8 mouse cellular contexts compared by ENCODE assay signal in the genomic region with DNA sequence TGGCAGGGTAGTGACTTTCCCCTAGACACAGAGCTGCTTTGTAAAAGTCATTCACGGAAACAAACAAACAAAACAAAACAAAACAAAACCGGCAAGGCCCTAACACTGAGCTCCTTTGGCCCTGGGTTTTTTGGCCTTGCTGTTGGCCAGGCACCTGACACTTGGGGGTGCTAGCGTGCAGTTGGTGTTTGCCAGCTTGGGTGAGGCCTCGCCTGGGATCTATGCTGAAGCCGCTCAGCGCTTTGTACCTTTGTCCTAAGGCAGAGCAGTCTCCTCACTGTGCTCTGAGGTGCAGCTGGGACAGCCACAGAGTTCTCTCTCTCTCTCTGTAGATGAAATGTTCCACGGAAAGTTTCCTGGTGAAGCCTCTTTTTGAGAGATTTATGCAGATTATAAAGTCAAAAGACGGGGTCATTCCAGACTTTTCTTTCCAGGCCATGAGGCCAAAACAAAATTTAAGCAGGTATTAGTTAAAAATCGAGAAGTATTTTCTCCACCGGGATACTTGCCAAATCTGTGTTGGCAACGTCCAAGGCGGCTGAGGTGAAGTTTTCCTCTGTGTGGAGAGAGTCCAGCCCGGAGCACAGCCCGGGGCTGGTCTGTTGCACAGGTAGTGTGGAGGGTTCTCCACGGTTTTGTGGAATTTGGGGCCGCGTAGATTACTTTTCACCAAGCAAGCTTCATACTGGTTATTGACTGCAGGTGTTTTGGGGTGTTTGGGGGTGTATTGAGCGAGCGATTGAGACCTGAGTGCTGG.
DNase-seq lines count a peak whose midpoint lies in the region; ATAC-seq and TF ChIP-seq lines count a peak whose summit lies in the region.

No protein-coding gene starts in this region.

- H3K4me2 ChIP-seq in heart, postnatal 0 days (ENCODE audit: low read depth, low read length), result no peak overlapping the region
- H3K4me2 ChIP-seq in liver, embryonic 13.5 days, result no peak overlapping the region
- H3K4me2 ChIP-seq in neural tube, embryonic 13.5 days, result no peak overlapping the region

- in situ Hi-C loops in ES-E14 (cut with MboI; ENCODE audit: low sequenced_read_pairs in 2 of 2, unreplicated experiment in 2 of 2), result loop anchor here in 1 of 2 experiments (25.0 kb wide), 1 partner anchor 303 kb away; no protein-coding TSS in a partner anchor

- H3K27ac ChIP-seq in ES-E14 (ENCODE audit: insufficient read depth, low read depth, low read length, poor library complexity, severe bottlenecking), result no peak overlapping the region
- H3K27ac ChIP-seq in forebrain, embryonic 10.5 days, result peak overlapping the region; percentile 70
- H3K27ac ChIP-seq in heart, postnatal 0 days (ENCODE audit: low read depth), result no peak overlapping the region
- H3K27ac ChIP-seq in liver, embryonic 13.5 days, result no peak overlapping the region
- no peak overlapping the region for H3K27ac ChIP-seq in neural tube, embryonic 13.5 days (replicated peaks)

- WGBS in forebrain, embryonic 10.5 days, result 51% methylated on average over 19 of the region's 19 CpGs
- 53% methylated on average over 19 of the region's 19 CpGs for WGBS in heart, postnatal 0 days
- WGBS in liver, embryonic 13.5 days (ENCODE audit: insufficient replicate concordance), result 50% methylated on average over 19 of the region's 19 CpGs
- WGBS in neural tube, embryonic 13.5 days, result 54% methylated on average over 19 of the region's 19 CpGs

- peaks cover 33% of the 10 kb centered on the region for H3K27me3 ChIP-seq in forebrain, embryonic 10.5 days (ENCODE audit: poor library complexity, severe bottlenecking)
- H3K27me3 ChIP-seq in heart, postnatal 0 days (ENCODE audit: control insufficient read depth, insufficient read depth, low read length), result no peaks in the 10 kb centered on the region
- no peaks in the 10 kb centered on the region for H3K27me3 ChIP-seq in liver, embryonic 13.5 days
- no peaks in the 10 kb centered on the region for H3K27me3 ChIP-seq in neural tube, embryonic 13.5 days

- TF ChIP-seq EP300 in heart, postnatal 0 days (IDR thresholded peaks at IDR 0.05; ENCODE audit: low read depth), result no peak

- DNase-seq in ES-E14 (ENCODE audit: low read depth, low spot score), result no peak
- DNase-seq in c-Kit-positive CD71-negative TER-119-negative erythroid progenitor cells, embryonic 14.5 days (ENCODE audit: low read depth), result peak; percentile 29
- peak; percentile 71 for DNase-seq in forebrain, embryonic 10.5 days (ENCODE audit: extremely low spot score, low spot score)
- DNase-seq in heart, postnatal 0 days (ENCODE audit: low spot score), result peak; percentile 42
- DNase-seq in kidney, postnatal 14 days, result peak; percentile 82
- peak; percentile 35 for DNase-seq in liver, embryonic 13.5 days
- peak; percentile 44 for DNase-seq in thymus, postnatal 25 days

- TF ChIP-seq CTCF in heart, postnatal 0 days (IDR thresholded peaks at IDR 0.05; ENCODE audit: low read depth), result peak; percentile 83

- no peaks in the 10 kb centered on the region for H3K9me3 ChIP-seq in ES-E14 (ENCODE audit: control insufficient read depth, insufficient read depth, low read depth, low read length)
- peaks cover under 1% of the 10 kb centered on the region; the same call in 1 of the 2 replicates for H3K9me3 ChIP-seq in forebrain, embryonic 10.5 days
- no peaks in the 10 kb centered on the region for H3K9me3 ChIP-seq in heart, postnatal 0 days (replicated peaks; ENCODE audit: control insufficient read depth, low read length)
- H3K9me3 ChIP-seq in liver, embryonic 13.5 days (replicated peaks), result no peaks in the 10 kb centered on the region
- H3K9me3 ChIP-seq in neural tube, embryonic 13.5 days, result no peaks in the 10 kb centered on the region

- peak; percentile 57; the same call in 1 of the 2 replicates for ATAC-seq in heart, postnatal 0 days (ENCODE audit: insufficient read depth, low read depth)
- no peak for ATAC-seq in liver, embryonic 13.5 days (ENCODE audit: low read depth)
- ATAC-seq in neural tube, embryonic 13.5 days (ENCODE audit: low read depth), result peak; percentile 63; the same call in 1 of the 2 replicates

- H3K9ac ChIP-seq in ES-E14 (ENCODE audit: insufficient read depth, low read depth, low read length, poor library complexity, severe bottlenecking), result no peak overlapping the region
- no peak overlapping the region for H3K9ac ChIP-seq in heart, postnatal 0 days (replicated peaks; ENCODE audit: low read depth, low read length)
- H3K9ac ChIP-seq in liver, embryonic 13.5 days, result no peak overlapping the region
- no peak overlapping the region for H3K9ac ChIP-seq in neural tube, embryonic 13.5 days

- H3K36me3 ChIP-seq in ES-E14 (ENCODE audit: control insufficient read depth, insufficient read depth, low read length, poor library complexity, severe bottlenecking), result no peaks in the 10 kb centered on the region
- no peaks in the 10 kb centered on the region for H3K36me3 ChIP-seq in forebrain, embryonic 10.5 days (replicated peaks)
- H3K36me3 ChIP-seq in heart, postnatal 0 days (replicated peaks; ENCODE audit: control insufficient read depth, insufficient read depth, low read length), result no peaks in the 10 kb centered on the region
- no peaks in the 10 kb centered on the region for H3K36me3 ChIP-seq in liver, embryonic 13.5 days
- H3K36me3 ChIP-seq in neural tube, embryonic 13.5 days, result no peaks in the 10 kb centered on the region

- H3K4me1 ChIP-seq in ES-E14 (ENCODE audit: control insufficient read depth in 2 of 2, insufficient read depth in 2 of 2, low read length in 2 of 2, poor library complexity in 1 of 2), result no peaks in the 10 kb centered on the region
- peaks cover 40% of the 10 kb centered on the region for H3K4me1 ChIP-seq in forebrain, embryonic 10.5 days
- no peaks in the 10 kb centered on the region for H3K4me1 ChIP-seq in heart, postnatal 0 days (ENCODE audit: control insufficient read depth, insufficient read depth)
- H3K4me1 ChIP-seq in liver, embryonic 13.5 days (replicated peaks), result 0 out of 2 replicates have a peak, but pooled peaks cover 4% of the 10 kb centered on the region
- H3K4me1 ChIP-seq in neural tube, embryonic 13.5 days (replicated peaks), result peaks cover 26% of the 10 kb centered on the region

- no peak overlapping the region for H3K4me3 ChIP-seq in ES-E14 (ENCODE audit: insufficient read depth in 1 of 2, low read depth in 1 of 2, low read length in 2 of 2, poor library complexity in 1 of 2, severe bottlenecking in 1 of 2)
- no peak overlapping the region for H3K4me3 ChIP-seq in forebrain, embryonic 10.5 days
- H3K4me3 ChIP-seq in heart, postnatal 0 days (ENCODE audit: low read depth, low read length), result no peak overlapping the region
- no peak overlapping the region for H3K4me3 ChIP-seq in liver, embryonic 13.5 days (replicated peaks)
- no peak overlapping the region for H3K4me3 ChIP-seq in neural tube, embryonic 13.5 days

TF ChIP-seq in ES-E14, 5 proteins besides CTCF, POLR2A, EP300 and RAD21:
- TF ChIP-seq HCFC1 (IDR thresholded peaks at IDR 0.05; ENCODE audit: borderline replicate concordance, insufficient read depth, low read length) (no peak), ZC3H11A (IDR thresholded peaks at IDR 0.05; ENCODE audit: borderline replicate concordance, low read depth, low read length) (0 out of 2 replicates have a peak, but pooled peaks have one; percentile 18)
